Mouse (Mus musculus): ENCODE data around the gene Kcnh8.

GRCm38 (mm10) chr17:52712319-52712718, 109.8 kb downstream of the Kcnh8 start:
- TF ChIP-seq CTCF (IDR thresholded peaks at IDR 0.05; ENCODE audit: low read depth) (no peak), EP300 (IDR thresholded peaks at IDR 0.05; ENCODE audit: low read depth) (no peak)

All from heart, postnatal 0 days (tissue).